Mouse (Mus musculus) midbrain, embryonic 13.5 days (tissue): ENCODE data around the gene Cacna1f. TPM values are rescaled to one million over a fixed set of nuclear protein-coding genes. Genes with fewer than 3 reads are reported as not detected.

ENCODE experiments used
- ATAC-seq: fragments of 200-750 bp; cut with Nextera tagmentation; 2 replicates; pipeline ENCODE4 v1.8.0; 2017; ENCODE audit warnings: mild to moderate bottlenecking, moderate TSS enrichment, moderate library complexity
- H3K27ac ChIP-seq: fragments of 300-500 bp; sonication (generic); 2 replicates; pipeline ENCODE4 v1.5.1; 2015; ENCODE audit warnings: inconsistent platforms, mild to moderate bottlenecking, moderate library complexity
- H3K27me3 ChIP-seq: fragments of 300-500 bp; sonication (generic); 2 replicates; pipeline ENCODE4 v1.6.1; 2015; ENCODE audit warnings: mild to moderate bottlenecking, inconsistent platforms
- H3K36me3 ChIP-seq: fragments of 300-500 bp; sonication (generic); 2 replicates; pipeline ENCODE4 v1.6.1; 2015; ENCODE audit warnings: mild to moderate bottlenecking, inconsistent platforms
- H3K4me1 ChIP-seq: fragments of 300-500 bp; sonication (generic); replicated peaks from 2 replicates; pipeline ENCODE4 v1.6.1; 2015; ENCODE audit warnings: inconsistent platforms
- H3K4me2 ChIP-seq: fragments of 300-500 bp; sonication (generic); replicated peaks from 2 replicates; pipeline ENCODE4 v1.6.1; 2015; ENCODE audit warnings: moderate library complexity, mild to moderate bottlenecking, inconsistent platforms
- H3K4me3 ChIP-seq: fragments of 300-500 bp; sonication (generic); replicated peaks from 2 replicates; pipeline ENCODE4 v1.5.1; 2015; ENCODE audit warnings: mild to moderate bottlenecking, inconsistent platforms
- H3K9ac ChIP-seq: fragments of 300-500 bp; sonication (generic); replicated peaks from 2 replicates; pipeline ENCODE4 v1.6.1; 2015; ENCODE audit warnings: mild to moderate bottlenecking, inconsistent platforms
- H3K9me3 ChIP-seq: fragments of 300-500 bp; sonication (generic); 2 replicates; pipeline ENCODE4 v1.6.1; 2016; ENCODE audit warnings: mild to moderate bottlenecking, inconsistent platforms
- WGBS: fragments of 180-500 bp; shearing (Covaris S2); methylation state at CpG from one replicate; pipeline ENCODE4 v1.1.7; 2015; 5-methylcytosine and 5-hydroxymethylcytosine counted together
- polyA plus RNA-seq: library from polyadenylated mRNA; unstranded; fragments of >200 nt; fragmentation: Nextera tagmentation; extraction: Ambion mirVana; gene quantifications from 2 replicates; pipeline ENCODE4 v1.2.1, GENCODE M21; 2015

Cacna1f gene
- polyA plus RNA-seq, 1 experiment from 2014 or later, result 0.17 TPM

DNA sequence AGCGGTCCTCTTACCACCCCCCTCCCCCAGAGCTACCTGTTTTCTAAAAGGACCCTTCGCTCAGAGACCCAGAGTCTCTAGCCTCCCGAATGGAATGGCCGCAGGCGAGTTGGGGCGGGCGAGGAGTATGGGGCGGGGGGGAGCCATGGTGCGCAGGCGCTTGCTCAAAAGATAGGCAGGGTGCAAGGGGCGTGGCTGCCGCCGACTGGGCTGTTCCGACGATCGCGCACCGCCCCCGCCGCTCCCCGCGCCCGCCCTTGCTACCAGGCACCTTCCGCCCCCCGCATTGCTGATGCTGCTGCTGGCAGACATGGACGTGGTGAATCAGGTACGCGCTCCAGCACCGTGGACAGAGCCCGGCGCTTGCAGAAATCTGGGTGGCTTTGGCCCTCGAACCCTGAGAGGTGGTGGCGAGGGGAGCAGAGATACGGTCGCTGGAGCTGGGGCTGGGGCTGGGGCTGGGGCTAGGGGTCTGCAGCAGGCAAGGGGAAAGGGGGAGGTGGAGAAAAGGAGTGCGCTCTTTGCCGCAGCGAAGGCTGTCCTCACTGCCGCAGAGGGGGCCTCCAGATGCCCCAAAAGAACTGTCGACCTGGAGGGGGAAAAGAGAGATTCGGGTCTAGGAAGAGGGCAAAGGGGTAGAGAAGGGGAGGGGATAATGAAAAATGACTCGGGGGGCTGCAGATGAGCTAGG, 31.7 kb downstream of the Cacna1f start, which contains the start of gene Syp:
TSS of gene Syp (plus strand) at position 71 of the 691 bp plus-strand sequence.
- peak within 1 kb of the TSS; percentile 70 for H3K4me2 ChIP-seq
- peak; percentile 87 for ATAC-seq
- H3K9ac ChIP-seq, result peak within 1 kb of the TSS; percentile 74
- peak within 1 kb of the TSS; percentile 73 for H3K27ac ChIP-seq
- H3K9me3 ChIP-seq, result no peaks in the 10 kb centered on the region
- H3K36me3 ChIP-seq, result no peaks in the 10 kb centered on the region
- WGBS, result 20% methylated on average over 33 of the region's 42 CpGs
- peak within 1 kb of the TSS; percentile 53 for H3K4me3 ChIP-seq
- peaks cover 7% of the 10 kb centered on the region for H3K4me1 ChIP-seq
- no peaks in the 10 kb centered on the region for H3K27me3 ChIP-seq

- peak overlapping the region; percentile 70 for H3K4me2 ChIP-seq
- H3K4me1 ChIP-seq, result peaks cover 7% of the 10 kb centered on the region
- H3K4me3 ChIP-seq, result peak overlapping the region; percentile 53
- no peaks in the 10 kb centered on the region for H3K27me3 ChIP-seq
- peak overlapping the region; percentile 74 for H3K9ac ChIP-seq
- WGBS, result 29% methylated on average over 13 of the region's 13 CpGs
- 0 out of 2 replicates have a peak, but pooled peaks cover 4% of the 10 kb centered on the region for H3K36me3 ChIP-seq
- ATAC-seq, result peak; percentile 41; the same call in 1 of the 2 replicates
- H3K9me3 ChIP-seq, result no peaks in the 10 kb centered on the region
- peak overlapping the region; percentile 73 for H3K27ac ChIP-seq
Measured at GRCm38 (mm10) chrX:7639536-7640325, 32.8 kb downstream of the Cacna1f start.

DNA sequence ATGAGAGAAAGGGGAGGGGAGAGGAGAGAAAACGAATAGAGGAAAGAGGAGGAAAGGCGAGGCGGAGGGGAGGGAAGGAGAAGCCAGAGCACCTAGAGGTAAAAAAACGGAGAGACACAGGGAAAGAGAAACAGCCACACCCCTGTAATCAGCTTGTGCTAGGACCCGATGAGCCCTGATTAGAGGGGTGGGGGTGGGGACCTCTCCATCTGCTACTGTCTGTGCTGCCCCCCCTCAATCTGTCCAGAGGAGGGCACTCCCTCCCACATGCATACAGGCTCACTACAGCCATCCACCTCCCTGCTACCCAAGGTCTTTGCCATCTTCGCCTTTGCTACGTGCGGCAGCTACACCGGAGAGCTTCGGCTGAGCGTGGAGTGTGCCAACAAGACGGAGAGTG, 33.9 kb downstream of the Cacna1f start:
- 56% methylated on average over 11 of the region's 12 CpGs for WGBS

DNA sequence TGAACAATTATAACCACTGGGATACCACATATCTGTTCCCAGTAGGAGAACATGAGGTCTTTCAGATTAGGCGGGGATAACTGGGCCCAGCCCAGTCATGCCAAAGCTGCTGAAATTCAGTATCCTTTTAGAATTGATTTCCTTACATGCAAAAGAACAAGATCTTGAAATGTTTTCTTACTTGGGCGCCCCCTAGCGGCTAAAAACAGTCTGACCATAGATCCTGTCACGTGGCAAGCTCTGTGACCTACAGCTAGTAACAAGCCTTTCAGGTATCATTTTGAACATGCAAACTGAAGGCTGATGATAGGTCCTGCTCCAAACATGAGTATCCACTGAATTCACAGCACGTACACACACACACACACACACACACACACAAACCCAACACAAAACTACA, 38.5 kb downstream of the Cacna1f start:
- H3K36me3 ChIP-seq, result 0 out of 2 replicates have a peak, but pooled peaks cover 10% of the 10 kb centered on the region
- no peaks in the 10 kb centered on the region for H3K27me3 ChIP-seq
- no peak overlapping the region for H3K9ac ChIP-seq
- H3K9me3 ChIP-seq, result no peaks in the 10 kb centered on the region
- H3K27ac ChIP-seq, result no peak overlapping the region
- 14% methylated on average over 5 of the region's 5 CpGs for WGBS
- no peak overlapping the region for H3K4me3 ChIP-seq
- H3K4me2 ChIP-seq, result no peak overlapping the region
- no peak for ATAC-seq
- H3K4me1 ChIP-seq, result peaks cover 10% of the 10 kb centered on the region

More for the DNA sequence above, 33.9 kb downstream of the Cacna1f start:
- 0 out of 2 replicates have a peak, but pooled peaks cover 5% of the 10 kb centered on the region for H3K36me3 ChIP-seq
- no peaks in the 10 kb centered on the region for H3K27me3 ChIP-seq
- H3K9ac ChIP-seq, result peak overlapping the region; percentile 28; the same call in 1 of the 2 replicates
- ATAC-seq, result no peak
- peak overlapping the region; percentile 70 for H3K4me2 ChIP-seq
- no peaks in the 10 kb centered on the region for H3K9me3 ChIP-seq
- H3K4me3 ChIP-seq, result peak overlapping the region; percentile 53
- H3K4me1 ChIP-seq, result peaks cover 7% of the 10 kb centered on the region
- H3K27ac ChIP-seq, result no peak overlapping the region

- Histone ChIP-seq H3K36me3 (peaks cover 19% of the 10 kb centered on the region), H3K4me3 (peak overlapping the region; percentile 37), H3K4me2 (peak overlapping the region; percentile 55), H3K9me3 (no peaks in the 10 kb centered on the region), H3K9ac (peak overlapping the region; percentile 49), H3K27ac (peak overlapping the region; percentile 80), H3K4me1 (peaks cover 3% of the 10 kb centered on the region; the same call in 1 of the 2 replicates), H3K27me3 (no peaks in the 10 kb centered on the region)
- ATAC-seq, result peak; percentile 97
- WGBS, result 22% methylated on average over 25 of the region's 25 CpGs
Measured at GRCm38 (mm10) chrX:7648671-7649304, 41.9 kb downstream of the Cacna1f start.

DNA sequence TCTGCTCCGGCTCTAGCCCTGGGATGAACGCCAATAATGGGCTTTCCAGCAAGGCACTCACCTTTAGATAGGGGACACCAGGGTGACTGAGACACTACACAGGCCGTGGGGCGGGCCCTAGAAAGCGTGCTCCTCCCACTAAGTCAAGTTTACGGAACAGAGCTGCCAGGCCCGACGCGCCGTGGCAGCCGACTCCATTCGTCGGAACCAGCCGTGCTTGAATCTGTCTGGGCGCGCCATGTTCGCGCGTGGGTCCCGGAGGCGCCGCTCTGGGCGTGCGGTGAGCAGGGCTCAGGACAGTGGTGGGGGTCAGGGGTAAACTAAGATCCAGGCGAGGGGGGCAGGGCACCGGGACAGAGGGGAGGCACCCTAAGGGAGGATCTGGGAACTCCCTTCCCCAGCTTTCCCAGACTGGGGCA, 50.3 kb downstream of the Cacna1f start, which contains the start of gene Prickle3:
TSS of gene Prickle3 (plus strand) at position 40 of the 419 bp plus-strand sequence.
- Histone ChIP-seq H3K27ac (no peak within 1 kb of the TSS), H3K9me3 (no peaks in the 10 kb centered on the region), H3K36me3 (peaks cover 5% of the 10 kb centered on the region; the same call in 1 of the 2 replicates), H3K4me2 (peak within 1 kb of the TSS; percentile 47), H3K9ac (peak within 1 kb of the TSS; percentile 36; the same call in 1 of the 2 replicates), H3K4me3 (peak within 1 kb of the TSS; percentile 26), H3K27me3 (no peaks in the 10 kb centered on the region), H3K4me1 (0 out of 2 replicates have a peak, but pooled peaks cover 11% of the 10 kb centered on the region)
- ATAC-seq, result peak; percentile 40; the same call in 1 of the 2 replicates
- WGBS, result 40% methylated on average over 25 of the region's 26 CpGs

DNA sequence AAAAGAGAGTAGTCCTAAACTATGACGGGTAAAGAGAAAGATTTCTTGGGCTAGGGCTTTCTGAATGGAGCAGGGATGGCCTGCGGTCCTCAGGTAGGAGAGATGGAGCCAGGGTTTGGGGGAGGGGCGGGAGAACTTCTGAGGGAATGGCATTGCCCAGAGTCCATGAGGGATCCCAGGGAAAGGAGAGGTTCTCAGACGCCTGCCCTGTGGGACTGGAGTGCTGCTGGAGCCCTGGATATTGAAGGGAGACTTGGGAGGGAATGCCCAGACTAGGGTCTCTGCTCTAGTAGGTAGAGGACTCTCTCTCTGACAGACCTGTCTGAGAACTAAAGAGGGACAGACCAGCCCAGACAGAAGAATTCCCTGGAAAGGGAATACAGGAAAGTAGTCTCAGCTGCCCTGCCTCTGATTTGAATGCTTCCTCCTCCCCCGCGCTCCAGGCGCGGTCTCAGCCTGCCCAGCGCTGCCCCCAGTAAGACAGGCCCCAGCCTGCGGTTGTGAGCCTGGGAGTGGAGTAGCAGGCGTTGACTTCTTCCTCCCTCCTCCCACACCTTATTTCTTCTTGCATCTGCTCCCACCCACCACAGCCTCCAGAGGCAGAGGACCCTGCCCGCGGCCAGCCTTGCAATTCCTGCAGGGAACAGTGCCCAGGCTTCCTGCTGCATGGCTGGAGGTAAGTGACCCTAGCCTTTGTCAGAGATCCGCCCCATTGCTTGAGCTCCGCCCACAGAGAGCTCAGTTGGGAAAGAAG, 51.3 kb downstream of the Cacna1f start:
- Histone ChIP-seq H3K27ac (no peak overlapping the region), H3K4me2 (peak overlapping the region; percentile 13; the same call in 1 of the 2 replicates), H3K27me3 (no peaks in the 10 kb centered on the region), H3K4me3 (no peak overlapping the region), H3K9ac (no peak overlapping the region), H3K36me3 (peaks cover 5% of the 10 kb centered on the region; the same call in 1 of the 2 replicates), H3K9me3 (no peaks in the 10 kb centered on the region), H3K4me1 (0 out of 2 replicates have a peak, but pooled peaks cover 11% of the 10 kb centered on the region)
- WGBS, result 18% methylated on average over 12 of the region's 15 CpGs
- ATAC-seq, result peak; percentile 37

DNA sequence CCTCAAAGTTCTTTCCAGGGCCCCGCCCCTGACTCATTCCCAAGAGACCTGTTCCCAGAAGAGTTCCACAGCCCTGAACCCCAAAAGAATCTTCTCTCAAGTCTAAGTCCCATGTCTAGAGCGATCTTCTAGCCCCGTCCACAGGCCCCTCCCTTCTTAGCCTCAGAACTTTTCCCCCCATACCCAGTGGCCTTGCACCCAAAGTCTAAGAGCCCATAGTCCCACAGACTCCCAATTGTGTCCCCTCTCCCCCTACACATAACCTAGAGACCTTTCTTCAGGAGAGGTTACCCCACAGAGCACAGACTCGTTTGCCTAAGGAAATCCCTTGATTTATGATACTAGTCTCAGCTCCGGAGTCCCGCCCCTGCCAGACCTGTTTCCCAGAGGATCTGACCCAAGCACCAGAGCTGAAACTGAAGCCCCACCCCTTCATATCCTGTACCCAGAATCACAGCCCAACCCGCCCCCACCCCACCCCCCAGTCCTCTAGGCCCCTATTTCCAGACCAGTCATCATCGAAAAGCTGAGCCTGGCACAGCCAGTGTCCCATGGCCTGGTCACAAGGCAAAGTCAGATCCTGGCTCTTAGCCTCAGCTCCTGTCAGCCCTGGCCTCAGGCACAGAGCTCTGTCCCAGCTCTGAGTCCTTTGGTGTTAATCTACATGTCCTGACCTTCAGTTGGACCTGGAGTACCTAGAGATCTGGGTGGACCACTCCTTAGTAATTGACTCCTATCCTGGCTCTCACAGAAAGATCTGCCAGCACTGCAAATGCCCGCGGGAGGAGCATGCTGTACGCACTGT, 52.1 kb downstream of the Cacna1f start:
- no peaks in the 10 kb centered on the region for H3K27me3 ChIP-seq
- ATAC-seq, result 0 out of 2 replicates have a peak, but pooled peaks have one; percentile 24
- no peak overlapping the region for H3K4me3 ChIP-seq
- 0 out of 2 replicates have a peak, but pooled peaks cover 11% of the 10 kb centered on the region for H3K4me1 ChIP-seq
- no peak overlapping the region for H3K4me2 ChIP-seq
- WGBS, result 60% methylated on average over 11 of the region's 11 CpGs
- H3K36me3 ChIP-seq, result no peaks in the 10 kb centered on the region
- H3K9me3 ChIP-seq, result no peaks in the 10 kb centered on the region
- H3K27ac ChIP-seq, result no peak overlapping the region
- no peak overlapping the region for H3K9ac ChIP-seq

DNA sequence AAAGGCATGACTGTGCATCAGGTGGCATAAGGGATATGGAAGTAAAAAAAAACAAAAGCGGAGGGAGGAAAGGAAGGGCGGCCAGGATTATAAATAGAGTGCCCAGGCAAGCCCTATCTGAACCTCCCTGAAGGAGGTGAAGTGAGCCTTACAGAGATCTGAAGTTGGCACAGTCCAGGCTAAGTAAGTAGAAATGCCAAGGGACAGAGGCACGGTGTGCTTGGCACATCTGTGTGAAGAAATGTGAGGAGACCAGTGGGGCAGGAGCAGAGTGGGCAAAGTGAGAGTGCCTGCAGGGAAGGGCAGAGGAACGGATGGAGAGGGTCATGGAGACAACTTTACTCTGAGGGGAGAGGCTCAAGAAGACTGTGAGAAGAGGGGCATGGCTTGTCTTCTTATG, 54.2 kb downstream of the Cacna1f start:
- no peak overlapping the region for H3K27ac ChIP-seq
- H3K4me2 ChIP-seq, result no peak overlapping the region
- 73% methylated on average over 4 of the region's 4 CpGs for WGBS
- H3K9ac ChIP-seq, result no peak overlapping the region
- no peaks in the 10 kb centered on the region for H3K36me3 ChIP-seq
- H3K4me1 ChIP-seq, result 0 out of 2 replicates have a peak, but pooled peaks cover 11% of the 10 kb centered on the region
- no peaks in the 10 kb centered on the region for H3K27me3 ChIP-seq
- no peak for ATAC-seq
- no peak overlapping the region for H3K4me3 ChIP-seq
- H3K9me3 ChIP-seq, result no peaks in the 10 kb centered on the region

- no peak overlapping the region for H3K27ac ChIP-seq
- no peak overlapping the region for H3K4me3 ChIP-seq
- 91% methylated on average over 3 of the region's 3 CpGs for WGBS
- no peak overlapping the region for H3K9ac ChIP-seq
- 0 out of 2 replicates have a peak, but pooled peaks cover 7% of the 10 kb centered on the region for H3K4me1 ChIP-seq
- H3K36me3 ChIP-seq, result no peaks in the 10 kb centered on the region
- H3K9me3 ChIP-seq, result no peaks in the 10 kb centered on the region
- H3K27me3 ChIP-seq, result no peaks in the 10 kb centered on the region
- no peak overlapping the region for H3K4me2 ChIP-seq
- no peak for ATAC-seq
Measured at GRCm38 (mm10) chrX:7662936-7663335, 56.1 kb downstream of the Cacna1f start.
